Mouse (Mus musculus): Measurements from ENCODE around the gene Rexo1. TPM values are rescaled to one million over a fixed set of nuclear protein-coding genes. Genes with fewer than 3 reads are reported as not detected.

Rexo1 gene
- 12.6 TPM for polyA plus RNA-seq (2014; fragmentation: Illumina TruSeq; extraction: RNeasy Lipid Tissue Mini Kit (QIAGEN cat#74804); ENCODE audit: low read depth, low replicate concordance)

GRCm38 (mm10) chr10:80561116-80561944 lies at the start of gene Rexo1:
Gene Rexo1, minus strand, starts transcription at chr10:80561560.

GRCm38 (mm10) chr10:80605721-80606120 lies 44.4 kb upstream of the Rexo1 start, which contains the start of gene Gm49322:
Gene Gm49322, plus strand, starts transcription at chr10:80606021.

DNA sequence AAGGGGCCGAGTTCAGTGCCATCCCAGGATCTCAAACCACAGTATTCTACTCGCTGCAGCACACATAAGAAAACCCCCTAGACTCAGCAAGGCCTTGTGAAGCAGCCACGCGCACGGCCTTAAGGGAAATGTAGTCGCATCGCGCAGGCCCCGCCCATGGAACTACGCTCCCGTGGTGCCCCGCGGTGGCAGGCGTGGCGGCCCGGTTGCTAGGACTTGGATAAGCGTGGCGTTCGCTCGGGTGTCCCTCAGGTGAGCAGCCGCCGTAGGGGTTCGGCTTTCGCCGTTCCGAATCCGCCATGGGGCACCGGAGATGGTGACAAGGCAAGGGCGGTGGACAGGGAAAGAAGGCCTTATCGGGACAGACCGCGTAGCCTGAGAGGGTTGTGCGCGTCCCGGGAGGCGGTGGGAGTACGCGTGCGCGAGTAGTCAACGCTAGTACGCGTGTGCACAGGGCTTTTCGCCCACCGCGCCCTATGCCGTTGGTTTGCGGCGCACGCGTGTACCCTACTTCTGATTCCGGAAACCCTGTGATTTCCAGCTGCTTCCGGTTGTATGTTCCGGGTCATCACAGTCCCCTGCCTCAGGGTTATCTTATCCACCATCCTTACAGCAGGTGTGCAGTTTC lies 41.5 kb upstream of the Rexo1 start, which contains the start of the genes Scamp4 and Adat3:
Gene Scamp4 (plus strand): TSS at position 175 of the 628 bp plus-strand sequence.
Gene Adat3 (plus strand): TSS at position 183 of the 628 bp plus-strand sequence.

DNA sequence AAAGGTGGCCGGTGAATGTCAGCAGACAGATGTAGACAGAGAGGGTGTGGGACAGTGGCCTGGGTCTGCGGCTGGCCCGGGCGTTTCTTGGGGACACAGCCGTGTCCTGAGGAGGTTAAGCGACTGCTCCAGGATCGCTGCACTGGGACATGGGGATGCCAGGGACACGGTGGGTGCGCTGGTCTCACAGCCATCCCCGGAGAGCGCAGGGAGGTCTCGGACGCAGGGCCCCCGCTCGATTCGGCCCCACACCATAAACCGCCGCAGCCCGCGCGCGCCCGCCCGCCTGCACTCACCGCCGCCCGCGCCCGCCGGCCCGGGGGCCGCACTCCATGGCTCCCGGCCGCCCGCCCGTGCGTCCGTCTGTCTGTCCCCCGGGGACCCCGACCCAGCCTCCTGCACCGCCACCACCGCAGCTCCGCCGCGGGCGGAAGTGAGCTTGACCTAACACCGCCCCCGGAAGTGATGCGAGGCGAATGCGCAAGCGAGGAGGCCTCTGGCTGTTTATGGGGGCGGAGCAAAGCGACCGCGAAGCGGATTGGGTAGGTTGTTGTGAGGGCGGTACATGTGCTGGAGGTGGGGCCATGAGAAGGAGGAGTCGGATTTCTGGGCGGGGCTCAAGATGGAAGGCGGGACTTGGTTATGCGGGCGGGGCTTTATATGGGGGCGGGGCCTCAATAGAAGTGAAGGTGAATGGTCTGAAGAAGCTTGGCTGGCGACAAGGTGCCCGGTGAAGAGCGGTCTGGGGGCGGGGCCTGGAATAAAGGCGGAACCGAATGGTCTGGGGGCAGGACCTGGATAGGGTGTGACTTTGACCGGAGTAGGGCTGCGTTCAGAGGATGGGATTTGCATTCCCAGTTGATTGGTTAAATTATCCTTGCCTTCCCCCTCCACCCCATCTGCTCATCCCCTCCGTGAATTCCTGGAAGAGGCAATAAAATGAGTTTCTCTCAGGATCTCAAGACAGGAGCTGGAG lies 28.8 kb upstream of the Rexo1 start, which contains the start of gene Abhd17a:
Gene Abhd17a (minus strand): TSS at position 463 of the 976 bp plus-strand sequence.

GRCm38 (mm10) chr10:80577195-80578130 lies 16.1 kb upstream of the Rexo1 start, which contains the start of gene Klf16:
Gene Klf16, minus strand, starts transcription at chr10:80577321.

GRCm38 (mm10) chr10:80538710-80539394 lies 22.5 kb downstream of the Rexo1 start, which contains the start of gene Atp8b3:
Gene Atp8b3, minus strand, starts transcription at chr10:80539124.

DNA sequence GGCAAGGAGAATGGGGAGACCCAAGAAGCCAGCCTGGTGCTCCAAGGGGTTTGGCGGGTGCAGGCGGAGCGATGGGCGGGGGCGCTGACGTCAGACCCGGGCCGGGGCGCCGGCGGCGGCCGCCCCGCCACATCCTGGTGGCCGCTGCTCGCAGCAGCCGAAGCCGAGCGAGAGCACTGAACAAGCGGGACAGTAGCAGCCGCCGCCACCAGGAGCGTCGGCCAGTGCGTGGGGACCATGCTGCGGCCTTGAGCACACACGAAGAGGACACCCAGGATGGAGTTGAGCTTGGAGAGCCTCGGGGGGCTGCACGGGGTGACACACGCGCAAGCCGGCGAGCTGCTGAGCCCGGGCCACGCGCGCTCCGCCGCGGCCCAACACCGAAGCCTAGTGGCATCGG lies 66.6 kb downstream of the Rexo1 start, which contains the start of gene Onecut3:
Gene Onecut3 (plus strand): TSS at position 104 of the 400 bp plus-strand sequence.

Other genes with a start within 250 kb of the Rexo1 start
- gene 2310011J03Rik, start 241.0 kb downstream of the Rexo1 start, polyA plus RNA-seq (2014; fragmentation: Illumina TruSeq; extraction: RNeasy Lipid Tissue Mini Kit (QIAGEN cat#74804); ENCODE audit: low read depth, low replicate concordance): 22.7 TPM
- 2.2 TPM for gene Pcsk4, start 232.1 kb downstream of the Rexo1 start, polyA plus RNA-seq (2014; fragmentation: Illumina TruSeq; extraction: RNeasy Lipid Tissue Mini Kit (QIAGEN cat#74804); ENCODE audit: low read depth, low replicate concordance)
- 3.4 TPM for gene Reep6, start 231.6 kb downstream of the Rexo1 start, polyA plus RNA-seq (2014; fragmentation: Illumina TruSeq; extraction: RNeasy Lipid Tissue Mini Kit (QIAGEN cat#74804); ENCODE audit: low read depth, low replicate concordance)
- gene Adamtsl5, start 213.1 kb downstream of the Rexo1 start, polyA plus RNA-seq (2014; fragmentation: Illumina TruSeq; extraction: RNeasy Lipid Tissue Mini Kit (QIAGEN cat#74804); ENCODE audit: low read depth, low replicate concordance): 64.4 TPM
- 3.1 TPM for gene Plk5, start 205.1 kb downstream of the Rexo1 start, polyA plus RNA-seq (2014; fragmentation: Illumina TruSeq; extraction: RNeasy Lipid Tissue Mini Kit (QIAGEN cat#74804); ENCODE audit: low read depth, low replicate concordance)
- 6.2 TPM for gene Mex3d, start 173.9 kb downstream of the Rexo1 start, polyA plus RNA-seq (2014; fragmentation: Illumina TruSeq; extraction: RNeasy Lipid Tissue Mini Kit (QIAGEN cat#74804); ENCODE audit: low read depth, low replicate concordance)
- 93.3 TPM for gene Mbd3, start 162.0 kb downstream of the Rexo1 start, polyA plus RNA-seq (2014; fragmentation: Illumina TruSeq; extraction: RNeasy Lipid Tissue Mini Kit (QIAGEN cat#74804); ENCODE audit: low read depth, low replicate concordance)
- 2,281 TPM for gene Uqcr11, start 154.7 kb downstream of the Rexo1 start, polyA plus RNA-seq (2014; fragmentation: Illumina TruSeq; extraction: RNeasy Lipid Tissue Mini Kit (QIAGEN cat#74804); ENCODE audit: low read depth, low replicate concordance)
- gene Tcf3, start 127.9 kb downstream of the Rexo1 start, polyA plus RNA-seq (2014; fragmentation: Illumina TruSeq; extraction: RNeasy Lipid Tissue Mini Kit (QIAGEN cat#74804); ENCODE audit: low read depth, low replicate concordance): 17.6 TPM
- 0.08 TPM for gene Onecut3, start 66.7 kb downstream of the Rexo1 start, polyA plus RNA-seq (2014; fragmentation: Illumina TruSeq; extraction: RNeasy Lipid Tissue Mini Kit (QIAGEN cat#74804); ENCODE audit: low read depth, low replicate concordance)
- gene Atp8b3, start 22.4 kb downstream of the Rexo1 start, polyA plus RNA-seq (2014; fragmentation: Illumina TruSeq; extraction: RNeasy Lipid Tissue Mini Kit (QIAGEN cat#74804); ENCODE audit: low read depth, low replicate concordance): not detected
- gene Klf16, start 15.8 kb upstream of the Rexo1 start, polyA plus RNA-seq (2014; fragmentation: Illumina TruSeq; extraction: RNeasy Lipid Tissue Mini Kit (QIAGEN cat#74804); ENCODE audit: low read depth, low replicate concordance): 4.1 TPM
- 36.9 TPM for gene Abhd17a, start 28.8 kb upstream of the Rexo1 start, polyA plus RNA-seq (2014; fragmentation: Illumina TruSeq; extraction: RNeasy Lipid Tissue Mini Kit (QIAGEN cat#74804); ENCODE audit: low read depth, low replicate concordance)
- 35.7 TPM for gene Scamp4, start 41.3 kb upstream of the Rexo1 start, polyA plus RNA-seq (2014; fragmentation: Illumina TruSeq; extraction: RNeasy Lipid Tissue Mini Kit (QIAGEN cat#74804); ENCODE audit: low read depth, low replicate concordance)
- 1.7 TPM for gene Adat3, start 41.3 kb upstream of the Rexo1 start, polyA plus RNA-seq (2014; fragmentation: Illumina TruSeq; extraction: RNeasy Lipid Tissue Mini Kit (QIAGEN cat#74804); ENCODE audit: low read depth, low replicate concordance)
- 0.50 TPM for gene Gm49322, start 44.5 kb upstream of the Rexo1 start, polyA plus RNA-seq (2014; fragmentation: Illumina TruSeq; extraction: RNeasy Lipid Tissue Mini Kit (QIAGEN cat#74804); ENCODE audit: low read depth, low replicate concordance)
- 87.7 TPM for gene Csnk1g2, start 61.3 kb upstream of the Rexo1 start, polyA plus RNA-seq (2014; fragmentation: Illumina TruSeq; extraction: RNeasy Lipid Tissue Mini Kit (QIAGEN cat#74804); ENCODE audit: low read depth, low replicate concordance)
- gene Btbd2, start 95.5 kb upstream of the Rexo1 start, polyA plus RNA-seq (2014; fragmentation: Illumina TruSeq; extraction: RNeasy Lipid Tissue Mini Kit (QIAGEN cat#74804); ENCODE audit: low read depth, low replicate concordance): 42.0 TPM
- gene Mknk2, start 116.6 kb upstream of the Rexo1 start, polyA plus RNA-seq (2014; fragmentation: Illumina TruSeq; extraction: RNeasy Lipid Tissue Mini Kit (QIAGEN cat#74804); ENCODE audit: low read depth, low replicate concordance): 159 TPM
- 5.6 TPM for gene Mob3a, start 140.4 kb upstream of the Rexo1 start, polyA plus RNA-seq (2014; fragmentation: Illumina TruSeq; extraction: RNeasy Lipid Tissue Mini Kit (QIAGEN cat#74804); ENCODE audit: low read depth, low replicate concordance)
- 17.2 TPM for gene Izumo4, start 140.6 kb upstream of the Rexo1 start, polyA plus RNA-seq (2014; fragmentation: Illumina TruSeq; extraction: RNeasy Lipid Tissue Mini Kit (QIAGEN cat#74804); ENCODE audit: low read depth, low replicate concordance)
- gene Ap3d1, start 180.7 kb upstream of the Rexo1 start, polyA plus RNA-seq (2014; fragmentation: Illumina TruSeq; extraction: RNeasy Lipid Tissue Mini Kit (QIAGEN cat#74804); ENCODE audit: low read depth, low replicate concordance): 44.0 TPM
- 36.2 TPM for gene Dot1l, start 193.6 kb upstream of the Rexo1 start, polyA plus RNA-seq (2014; fragmentation: Illumina TruSeq; extraction: RNeasy Lipid Tissue Mini Kit (QIAGEN cat#74804); ENCODE audit: low read depth, low replicate concordance)
- gene Sf3a2, start 236.6 kb upstream of the Rexo1 start, polyA plus RNA-seq (2014; fragmentation: Illumina TruSeq; extraction: RNeasy Lipid Tissue Mini Kit (QIAGEN cat#74804); ENCODE audit: low read depth, low replicate concordance): 24.0 TPM
- gene Plekhj1, start 237.1 kb upstream of the Rexo1 start, polyA plus RNA-seq (2014; fragmentation: Illumina TruSeq; extraction: RNeasy Lipid Tissue Mini Kit (QIAGEN cat#74804); ENCODE audit: low read depth, low replicate concordance): 33.0 TPM
- gene Amh, start 243.7 kb upstream of the Rexo1 start, polyA plus RNA-seq (2014; fragmentation: Illumina TruSeq; extraction: RNeasy Lipid Tissue Mini Kit (QIAGEN cat#74804); ENCODE audit: low read depth, low replicate concordance): not detected